Mouse (Mus musculus) G1E (cell line): ENCODE measurements around the gene Agpat1.

Source experiments
- CTCF ChIP-seq: IDR thresholded peaks from 2 replicates; pipeline ENCODE4 v1.5.1; 2012; ENCODE audit warnings: low read depth, low read length, inconsistent platforms, mixed read lengths
- GATA1 ChIP-seq: IDR thresholded peaks from 2 replicates; pipeline ENCODE4 v1.6.1; 2012; ENCODE audit warnings: borderline replicate concordance, low read length, inconsistent platforms, mixed read lengths
- GATA2 ChIP-seq: IDR thresholded peaks from 2 replicates; pipeline ENCODE4 v1.6.1; 2012; ENCODE audit warnings: low read depth, low read length, inconsistent platforms, borderline replicate concordance
- POLR2AphosphoS5 ChIP-seq: IDR thresholded peaks from 2 replicates; pipeline ENCODE4 v1.6.1; 2012; ENCODE audit warnings: low read depth, low read length, inconsistent platforms; ENCODE audit not compliant: insufficient replicate concordance
- TAL1 ChIP-seq: conservative IDR thresholded peaks from 2 replicates; pipeline ENCODE4 v1.6.1; 2012; ENCODE audit warnings: low read depth, low read length, inconsistent platforms, mixed read lengths

GRCm38 (mm10) chr17:34605609-34606008 is 1.5 kb downstream of the Agpat1 start:
- TF ChIP-seq CTCF (no peak), GATA1 (no peak), TAL1 (no peak), POLR2AphosphoS5 (no peak), GATA2 (no peak)
